Mouse (Mus musculus) cerebellum, adult 2 months (tissue): ENCODE data around the gene Nphp4.

Experiments
- CTCF ChIP-seq: fragments of 200-500 bp; IDR thresholded peaks from 2 replicates; pipeline ENCODE4 v1.5.1; 2011; ENCODE audit warnings: low read depth, mild to moderate bottlenecking, control low read depth, low read length, moderate library complexity, borderline replicate concordance; ENCODE audit not compliant: insufficient read depth
- POLR2A ChIP-seq: fragments of 200-500 bp; IDR thresholded peaks from 2 replicates; pipeline ENCODE4 v1.6.1; 2011; ENCODE audit warnings: low read length, control low read depth, borderline replicate concordance; ENCODE audit not compliant: insufficient read depth

DNA sequence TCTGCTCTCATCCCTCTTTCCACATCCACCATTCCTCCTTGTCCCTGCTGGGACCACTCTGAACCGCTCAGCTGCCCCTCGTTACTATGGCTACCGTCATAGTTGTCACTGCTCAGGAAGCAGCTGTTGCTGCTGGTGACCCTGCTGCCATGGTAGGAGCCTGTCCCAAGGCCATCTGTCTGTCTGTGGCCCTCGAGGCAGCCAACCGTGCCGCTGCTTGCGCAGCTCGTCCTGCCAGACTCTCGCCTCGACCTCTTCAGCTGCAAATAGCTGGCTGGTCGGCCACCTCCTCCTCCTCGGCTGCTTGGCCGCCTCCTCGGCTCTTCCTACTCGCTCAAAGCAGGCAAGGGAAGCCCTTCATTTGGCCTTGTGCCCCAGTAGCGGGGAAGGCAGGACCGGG, 81.7 kb downstream of the Nphp4 start:
- TF ChIP-seq CTCF (no peak), POLR2A (no peak)
